Mouse (Mus musculus): ENCODE data around the gene Rbbp4.

GRCm38 (mm10) chr4:129351111-129351510, 15.9 kb upstream of the Rbbp4 start:
- TF ChIP-seq CTCF (IDR thresholded peaks at IDR 0.05): no peak
- no peak for TF ChIP-seq EP300 (IDR thresholded peaks at IDR 0.05)

Measured in lung, postnatal 0 days (tissue).